Mouse (Mus musculus) cerebellum, postnatal 14 days (tissue): Measurements from ENCODE around the gene Akt3.

ENCODE experiments used
- DNase-seq, 2 experiments: peaks; one replicate each; pipeline ENCODE4 v3.0.0; 2021; ENCODE audit warnings: mixed read lengths in 2 of 2

The Akt3 gene

GRCm38 (mm10) chr1:176980140-176980539 lies 277.9 kb downstream of the Akt3 start:
- no peak for DNase-seq

- DNase-seq, result no peak
These were observed 278.8 kb downstream of the Akt3 start for GRCm38 (mm10) chr1:176979235-176979634.

GRCm38 (mm10) chr1:176973356-176974088 lies 284.5 kb downstream of the Akt3 start:
- no peak for DNase-seq

DNA sequence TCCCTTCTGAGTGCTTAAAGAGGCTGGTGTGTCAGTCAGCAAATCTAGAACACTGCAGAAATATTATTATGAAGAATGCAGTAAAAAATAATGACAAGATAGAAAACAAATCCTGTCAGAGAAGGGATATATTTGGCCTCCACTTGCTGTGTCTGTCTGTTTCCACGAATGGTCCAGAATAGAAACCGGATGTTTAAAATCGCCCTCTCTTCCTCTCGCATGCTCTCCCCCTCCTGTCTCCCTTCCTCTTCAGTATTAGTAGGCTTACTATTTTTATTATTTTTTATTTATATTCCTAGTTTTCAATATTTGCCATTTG lies 286.6 kb downstream of the Akt3 start:
- DNase-seq, result no peak

- DNase-seq, result no peak
These were observed 287.1 kb downstream of the Akt3 start for GRCm38 (mm10) chr1:176970635-176971478.
